Mouse (Mus musculus) embryo, embryonic 11 days (tissue): ENCODE measurements around the gene Zer1.

ENCODE experiments used
- DNase-seq: peaks from one replicate; pipeline ENCODE4 v3.0.0-alpha.2; 2015

Gene Zer1

DNA sequence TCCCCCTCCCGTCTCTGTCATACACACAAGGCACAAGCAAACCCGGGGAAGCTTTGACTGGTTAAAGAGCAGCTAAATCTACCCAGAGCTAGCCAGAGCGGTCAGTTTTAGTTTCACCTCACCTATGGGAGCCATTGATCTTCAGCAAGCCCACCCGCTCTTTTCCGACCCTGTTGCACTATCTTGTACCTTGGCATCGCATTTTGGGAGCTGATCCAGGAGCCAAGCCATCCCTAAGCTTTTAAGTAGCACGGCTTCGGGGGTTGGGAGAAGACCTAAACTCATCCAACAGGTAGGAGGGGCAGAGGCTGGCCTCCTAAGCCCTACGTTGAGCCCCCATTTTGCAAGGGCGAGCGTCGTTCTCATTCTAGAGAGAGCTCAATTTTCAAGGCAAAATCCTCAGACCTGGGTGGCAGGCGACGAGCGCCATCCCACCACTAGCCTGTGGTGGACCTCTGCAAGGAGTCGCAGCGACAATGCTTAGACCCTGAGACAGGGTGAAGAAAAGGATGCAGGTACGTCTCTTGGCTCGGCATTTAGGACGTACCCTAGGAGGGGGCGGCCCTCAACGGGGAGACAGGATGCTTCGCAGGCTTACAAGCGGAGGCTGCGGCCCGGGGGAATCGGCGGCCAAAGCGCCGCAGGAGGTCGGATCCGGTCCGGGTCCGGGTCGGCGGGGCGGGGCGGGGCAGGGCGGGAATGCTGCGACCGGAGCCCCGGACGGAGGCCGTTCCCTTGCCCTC, 485 bp downstream of the Zer1 start:
- DNase-seq: no peak

DNA sequence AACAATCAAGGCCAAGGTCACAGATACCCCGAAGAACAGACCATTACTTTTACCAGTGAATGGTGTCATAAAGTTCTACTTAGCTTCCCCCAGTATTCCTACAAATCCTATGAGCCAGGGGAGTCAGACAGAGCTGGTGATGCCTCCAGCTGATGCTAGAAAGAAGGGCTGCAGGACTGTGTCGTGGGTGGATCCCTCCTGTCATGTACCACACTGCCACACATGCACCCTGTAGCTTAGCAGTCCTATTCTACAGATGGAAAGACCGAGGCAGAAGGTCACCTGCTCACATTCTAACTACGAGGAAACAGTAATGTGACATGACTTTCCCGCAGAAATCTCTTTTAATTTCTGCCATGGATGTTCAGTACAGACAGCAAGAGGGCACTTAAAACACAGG, 1.6 kb downstream of the Zer1 start:
- DNase-seq: no peak

DNA sequence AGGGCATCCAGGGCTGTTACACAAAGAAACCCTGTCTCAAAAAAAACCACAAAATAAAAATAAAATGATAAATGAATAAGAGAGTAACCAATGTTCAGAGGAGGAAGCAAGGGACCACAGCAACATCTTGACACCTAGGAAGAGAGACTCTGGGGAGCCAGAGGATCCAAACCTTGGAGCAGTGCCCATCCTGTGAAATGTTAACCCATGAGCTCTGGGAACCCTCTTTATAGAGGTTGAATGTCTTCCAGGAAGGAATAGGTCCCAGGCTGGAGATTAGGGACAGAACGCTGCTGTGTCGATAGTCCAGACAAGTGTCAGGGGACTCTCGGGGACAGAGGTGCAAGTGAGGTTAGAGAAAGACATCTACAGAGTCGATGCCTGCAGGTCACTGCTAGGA, 4.1 kb downstream of the Zer1 start:
- no peak for DNase-seq

DNA sequence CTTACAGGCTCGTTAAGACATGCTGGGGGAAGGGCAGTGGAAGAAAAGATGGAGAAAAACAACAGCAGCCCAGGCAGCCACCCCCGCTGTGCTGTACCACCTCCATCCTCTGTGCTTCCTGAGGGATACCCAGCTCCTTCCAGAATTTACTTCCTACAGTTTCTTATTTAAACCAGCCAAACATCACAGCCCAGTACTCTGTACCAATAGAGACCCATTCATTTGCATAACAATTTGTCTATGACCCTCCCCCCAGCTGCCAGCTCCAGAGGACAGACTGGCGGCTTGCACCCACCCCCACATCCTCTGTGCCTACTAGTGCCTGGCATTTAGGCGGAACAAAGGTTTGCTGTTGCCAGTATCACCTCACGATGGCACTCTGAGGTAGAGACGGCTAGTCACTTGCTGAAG, 4.7 kb downstream of the Zer1 start:
- DNase-seq: no peak

DNA sequence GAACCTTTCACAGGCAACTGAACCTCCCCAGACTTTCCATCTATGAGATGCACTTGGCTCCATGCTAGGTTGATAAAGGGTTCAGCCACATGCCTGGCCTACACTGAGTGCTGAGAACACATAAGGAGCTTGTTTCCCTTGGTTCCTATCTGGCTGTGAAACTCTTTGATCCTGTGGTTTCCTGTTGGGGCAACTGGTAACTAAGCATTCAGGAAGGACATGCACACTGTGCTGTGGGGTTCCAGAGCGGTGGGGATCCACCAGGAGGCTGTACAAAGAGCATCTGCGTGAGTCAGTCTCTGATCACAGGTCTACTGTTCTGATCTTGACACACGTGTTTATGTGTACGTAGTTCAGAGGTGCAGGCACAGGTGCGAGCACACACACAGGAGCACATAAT, 11.8 kb downstream of the Zer1 start:
- no peak for DNase-seq

DNA sequence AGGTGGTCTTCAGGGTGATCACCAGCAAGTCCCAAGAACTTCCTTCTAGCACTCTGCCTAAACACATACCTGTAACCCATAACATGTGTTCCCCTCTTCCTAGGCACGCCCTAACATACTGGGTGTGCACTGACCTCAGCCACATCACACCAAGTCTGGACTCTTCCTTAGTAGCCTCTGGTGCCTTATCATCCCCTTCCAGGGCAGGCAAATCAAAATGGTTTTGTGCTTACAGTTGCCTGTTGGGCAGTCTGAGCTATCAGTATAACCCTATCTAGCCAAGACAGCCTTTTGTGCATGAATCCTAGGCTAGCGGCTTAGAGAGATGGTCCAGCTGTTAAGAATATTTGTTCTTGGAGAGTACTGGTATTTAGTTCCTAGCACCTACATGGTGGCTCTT, 12.9 kb downstream of the Zer1 start:
- DNase-seq: no peak

DNA sequence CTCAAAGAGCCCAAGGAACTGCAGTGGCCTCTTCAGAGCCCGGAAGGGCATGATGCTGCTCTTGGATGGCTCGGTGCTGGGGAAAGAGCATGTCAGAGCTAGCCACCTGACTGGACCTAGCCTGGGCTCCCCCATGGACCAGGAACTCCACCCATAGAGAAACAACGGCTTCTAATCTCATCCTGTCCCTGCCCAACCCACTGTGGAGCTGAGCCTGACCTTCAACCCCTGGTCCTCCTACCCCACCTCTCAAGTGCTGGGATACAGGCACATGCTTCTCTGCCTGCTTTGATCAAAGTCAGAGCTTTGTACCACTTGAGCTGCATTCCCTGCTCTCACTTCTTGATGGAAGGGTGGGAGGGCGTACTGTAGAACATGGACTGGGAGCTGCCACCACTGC, 16.1 kb downstream of the Zer1 start:
- no peak for DNase-seq

DNA sequence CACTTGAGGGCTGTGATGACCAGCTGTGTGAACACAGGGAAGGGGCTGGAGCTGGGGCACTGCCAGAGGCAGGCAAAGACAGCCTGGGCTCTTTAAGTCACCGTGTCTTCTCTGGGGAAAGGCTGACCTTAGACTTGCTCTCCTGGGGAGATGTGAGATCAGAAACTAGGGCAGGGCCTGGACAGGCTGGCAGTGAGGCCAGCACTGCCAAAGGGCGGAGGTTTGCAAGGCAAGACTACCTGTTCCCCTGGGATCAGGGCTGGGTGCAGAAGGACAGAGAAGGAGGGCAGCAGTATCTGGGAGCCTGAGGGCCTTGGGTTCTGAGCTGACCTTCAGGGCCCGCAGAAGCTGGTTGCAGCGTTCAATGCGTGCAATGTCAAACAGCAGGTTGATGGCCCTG, 16.7 kb downstream of the Zer1 start:
- DNase-seq: no peak

DNA sequence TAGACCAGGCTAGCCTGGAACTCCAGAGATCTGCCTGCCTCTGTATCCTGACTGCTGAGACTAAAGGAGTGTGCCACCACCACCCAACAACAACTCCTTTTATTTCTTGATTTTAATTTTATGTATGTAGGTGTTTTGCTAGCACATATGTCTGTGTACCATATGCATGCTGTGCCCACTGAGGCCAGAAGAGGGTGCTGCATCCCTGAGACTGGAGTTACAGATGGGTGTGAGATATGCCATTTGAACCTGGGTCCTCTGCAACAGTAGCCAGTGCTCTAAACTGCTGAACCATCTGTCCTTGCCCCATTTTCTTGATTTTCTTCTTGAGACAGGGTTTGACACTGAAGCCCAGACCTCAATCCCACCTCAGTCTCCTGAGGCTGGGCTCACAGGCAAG, 18.0 kb downstream of the Zer1 start:
- DNase-seq: peak; percentile 58

DNA sequence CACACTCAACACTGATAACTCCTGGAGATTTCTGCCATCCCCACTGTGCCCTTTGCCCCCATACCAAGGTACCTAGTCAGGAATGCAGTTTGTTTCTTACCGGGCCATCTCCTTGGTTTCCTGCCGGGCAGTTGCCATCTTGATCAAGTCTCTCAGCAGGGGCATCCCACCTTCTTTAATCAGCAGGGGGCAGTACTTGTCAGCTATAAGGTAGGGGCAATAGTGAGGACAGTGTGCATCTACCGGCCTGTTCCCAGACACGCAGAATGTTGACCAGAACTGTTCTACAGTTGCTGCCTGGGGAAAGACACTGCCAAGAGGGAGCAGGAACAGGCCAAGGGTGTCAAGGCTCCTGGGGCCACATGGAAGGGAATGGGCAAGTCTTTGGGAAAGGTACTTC, 24.2 kb downstream of the Zer1 start:
- DNase-seq: no peak

DNA sequence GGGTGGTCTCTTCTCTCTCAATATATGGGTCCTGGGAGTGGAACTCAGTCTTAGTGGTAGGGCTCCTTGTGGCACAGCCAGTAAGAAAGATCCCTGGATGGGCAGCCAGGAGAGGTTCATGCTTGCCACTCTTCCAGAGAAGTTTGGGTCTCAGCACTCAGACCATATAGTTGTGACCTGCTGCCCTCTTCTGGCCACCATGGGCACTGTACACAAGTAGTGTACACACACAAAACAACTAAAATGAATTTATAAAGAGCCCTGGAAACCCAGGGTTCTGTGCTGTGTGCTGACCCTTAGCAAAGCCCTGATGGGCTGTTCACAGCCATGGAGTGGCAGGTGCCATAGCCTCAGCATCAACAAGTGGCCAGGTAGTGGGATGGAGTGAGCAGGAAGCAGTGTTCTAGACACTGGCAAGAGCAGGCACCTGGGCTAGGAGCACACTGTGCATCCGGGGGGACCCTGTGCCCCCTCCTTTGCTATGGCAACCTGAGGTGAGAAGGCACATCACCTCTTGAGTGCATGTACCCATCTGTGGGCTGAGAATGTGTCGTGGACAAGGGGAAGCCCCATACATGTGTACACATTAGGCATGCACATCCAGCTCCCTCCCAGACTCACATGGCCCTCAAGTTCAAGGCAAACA, 28.4 kb downstream of the Zer1 start:
- peak; percentile 71 for DNase-seq

DNA sequence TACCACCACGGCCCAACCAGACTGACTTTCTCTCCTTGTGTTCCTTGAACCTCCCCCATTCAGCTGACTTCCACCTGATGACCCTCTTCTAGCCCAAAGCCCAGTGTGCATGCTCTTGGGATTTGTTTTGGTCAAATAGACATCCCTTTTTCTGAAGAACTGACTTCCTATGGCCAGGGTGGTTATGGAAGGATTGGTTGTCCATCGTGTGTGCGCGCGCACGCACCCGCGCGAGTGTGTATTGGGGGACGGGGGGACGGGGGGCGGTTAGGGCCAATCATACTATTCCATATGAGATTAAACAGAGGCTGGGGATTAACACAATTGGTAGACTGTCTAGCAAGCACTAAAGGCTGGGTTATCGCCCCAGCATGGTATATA, 30.2 kb downstream of the Zer1 start:
- peak; percentile 53 for DNase-seq

DNA sequence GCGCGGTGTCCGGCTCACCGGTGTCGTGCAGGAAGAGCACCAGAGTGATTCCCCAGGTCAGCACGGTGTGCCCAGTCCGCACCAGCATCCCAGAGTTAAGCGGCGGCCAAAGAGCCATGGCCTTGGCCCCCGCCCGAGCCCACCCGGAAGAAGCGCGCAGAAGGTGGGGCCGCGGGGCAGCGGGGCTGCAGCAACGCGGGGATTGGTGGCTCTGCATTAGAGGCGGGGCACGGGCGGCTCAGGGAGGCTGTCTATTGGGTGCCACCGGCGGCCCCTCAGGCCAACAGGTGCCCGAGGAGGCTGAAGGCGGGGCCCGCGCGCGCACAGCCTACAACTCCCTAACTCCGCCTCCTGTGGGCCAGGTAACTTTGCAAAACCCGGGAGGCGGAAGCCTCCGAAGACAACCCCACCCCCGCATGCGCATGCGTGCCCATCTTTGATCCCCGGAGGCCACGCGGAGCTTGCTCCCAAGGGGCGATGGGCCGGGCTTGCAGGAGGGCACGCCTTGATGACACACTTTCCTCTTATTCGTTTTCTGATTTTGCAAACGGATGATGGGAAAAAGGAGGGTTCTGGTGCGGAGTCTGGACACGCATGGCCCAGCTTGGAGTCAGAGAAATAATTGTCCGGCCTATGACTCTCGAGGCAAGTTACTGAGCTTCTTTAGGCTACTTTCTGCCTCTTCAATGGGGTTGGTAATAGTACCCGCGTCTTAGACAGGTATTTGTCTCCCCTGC, 30.7 kb downstream of the Zer1 start, which contains the start of gene Zdhhc12:
Zdhhc12 (minus strand) TSS at position 178 of the 737 bp plus-strand sequence.
- peak; percentile 97 for DNase-seq

DNA sequence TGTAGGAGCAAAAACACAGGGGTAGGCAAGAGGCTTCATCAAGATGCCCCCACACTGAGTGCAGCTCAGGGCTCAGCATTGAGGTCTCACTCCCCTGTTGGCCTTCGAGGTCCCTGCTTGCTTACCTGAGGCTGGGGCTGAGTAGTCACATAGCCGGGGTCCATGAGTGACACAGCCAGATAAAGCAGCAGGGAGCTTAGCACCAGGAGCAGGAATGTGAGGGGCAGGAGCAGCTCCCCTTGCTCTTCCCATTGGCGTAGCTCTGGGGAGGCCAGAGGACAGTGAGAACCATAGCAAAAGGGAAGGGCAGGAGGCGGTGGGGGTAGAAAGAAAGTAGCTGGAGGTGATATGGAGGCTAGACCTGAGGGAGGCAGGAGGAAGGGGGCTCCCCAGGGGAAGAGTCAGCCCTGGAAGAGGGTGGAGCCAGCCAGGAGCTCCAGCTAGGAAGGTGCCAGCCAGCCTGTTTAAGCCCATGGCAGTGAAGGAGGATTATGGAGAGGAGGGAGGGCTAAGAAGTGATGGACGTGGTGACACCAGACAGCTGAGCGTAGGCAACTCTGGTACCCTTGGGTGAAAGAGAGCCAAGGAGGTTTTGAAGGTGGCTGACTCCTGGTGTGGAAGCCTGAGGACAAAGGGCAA, 32.0 kb downstream of the Zer1 start:
- no peak for DNase-seq

DNA sequence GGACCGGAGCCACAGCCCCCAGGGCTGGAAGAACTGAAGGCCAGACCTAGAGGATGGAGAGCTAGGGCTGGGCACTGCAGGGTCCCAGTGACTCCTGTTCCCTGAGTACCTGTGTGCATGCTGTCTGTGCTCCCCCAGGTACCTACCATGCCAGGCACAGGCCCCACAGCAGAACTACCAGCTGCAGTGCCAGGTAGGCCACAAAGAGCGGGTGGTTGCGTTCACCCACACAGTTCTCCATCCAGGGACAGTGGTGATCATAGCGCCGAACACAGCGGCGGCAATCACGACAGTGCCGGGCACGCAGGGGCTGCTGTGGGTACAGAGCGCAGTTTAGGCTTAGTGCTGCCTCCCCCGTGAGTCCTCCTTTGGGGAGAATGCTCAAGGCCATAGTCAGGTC, 32.9 kb downstream of the Zer1 start:
- DNase-seq: no peak

DNA sequence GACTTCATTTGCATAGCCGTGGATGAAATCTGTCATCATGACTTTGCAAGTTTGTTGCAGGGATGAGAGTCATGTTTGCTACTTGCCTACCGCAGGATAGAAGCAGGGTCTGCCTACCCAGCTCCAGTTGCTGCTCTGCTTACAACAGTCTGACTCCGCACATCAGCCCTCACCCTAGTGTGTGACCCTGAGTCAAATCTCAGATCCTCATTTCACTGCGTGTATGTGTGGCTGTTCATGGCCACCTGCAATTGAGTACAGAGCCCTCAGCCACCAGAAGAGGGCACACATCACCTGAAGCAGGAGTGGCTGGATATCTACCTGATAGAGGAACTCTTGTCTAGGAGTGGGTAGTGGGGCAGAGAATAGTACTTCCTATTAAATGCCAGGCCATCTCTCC, 37.1 kb downstream of the Zer1 start:
- DNase-seq: no peak

DNA sequence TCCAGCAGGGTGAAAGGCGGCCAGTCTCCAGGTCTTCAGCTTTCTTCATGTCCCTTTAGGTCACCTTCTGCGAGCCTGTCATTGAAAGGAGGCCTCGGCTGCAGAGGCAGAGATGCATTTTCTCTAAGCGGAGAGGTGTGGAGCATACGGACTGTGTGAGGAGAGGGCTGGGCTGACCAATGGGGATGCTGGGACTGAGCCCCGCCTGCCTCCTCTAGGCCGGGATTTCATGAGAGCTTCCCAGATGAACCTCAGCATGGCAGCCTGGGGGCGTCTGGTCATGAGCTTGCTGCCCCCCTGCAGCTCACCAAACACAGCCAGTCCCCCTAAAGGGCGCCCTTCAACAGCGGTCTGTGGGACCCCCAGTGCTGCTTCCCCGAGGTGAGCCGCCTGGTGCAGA, 39.8 kb downstream of the Zer1 start:
- DNase-seq: peak; percentile 60

DNA sequence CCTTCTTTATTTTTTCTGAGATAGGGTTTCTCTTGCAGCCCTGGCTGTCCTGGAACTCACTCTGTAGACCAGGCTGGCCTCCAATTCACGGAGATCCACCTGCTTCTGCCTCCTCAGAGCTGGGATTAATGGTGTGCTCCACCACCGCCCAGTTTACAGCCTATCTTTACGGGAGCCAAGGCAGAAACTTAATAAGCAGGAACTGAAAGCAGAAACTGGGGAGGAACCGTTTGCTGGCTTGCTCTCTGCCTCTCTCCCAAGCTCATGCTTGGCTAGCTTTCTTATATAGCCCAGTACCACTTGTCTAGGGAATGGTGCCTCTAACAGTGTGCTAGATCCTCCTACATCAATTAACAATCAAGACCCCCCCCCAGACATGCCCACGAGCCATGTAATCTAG, 40.3 kb downstream of the Zer1 start:
- no peak for DNase-seq

DNA sequence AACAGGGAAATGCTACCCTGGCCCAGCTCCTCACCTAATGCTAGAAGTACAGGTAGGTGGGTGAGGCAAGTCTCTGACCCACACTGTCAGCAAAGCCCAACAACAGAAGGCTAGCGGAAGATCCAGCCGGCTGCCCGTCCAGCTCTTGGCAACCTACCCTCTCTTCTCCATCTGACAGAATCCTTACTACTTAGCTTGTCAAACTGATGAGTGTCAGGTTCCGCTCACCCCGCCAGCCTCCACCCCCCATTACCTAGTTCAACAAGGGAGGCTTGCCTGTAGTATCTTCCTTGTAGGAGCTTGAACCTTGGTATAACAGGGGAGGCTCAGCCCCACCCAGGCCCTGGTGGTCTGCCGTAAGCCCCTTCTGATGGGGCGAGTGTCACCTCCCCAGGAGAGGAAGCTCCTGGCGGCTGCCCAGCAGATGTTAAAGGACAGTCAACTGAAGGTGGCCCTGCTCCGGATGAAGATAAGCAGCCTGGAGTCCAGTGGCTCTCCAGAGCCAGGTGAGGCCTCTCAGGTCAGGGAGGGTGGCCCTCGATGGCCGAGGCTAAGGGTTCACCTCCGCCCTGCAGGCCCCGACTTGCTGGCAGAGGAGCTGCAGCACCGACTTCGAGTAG, 44.1 kb downstream of the Zer1 start:
- DNase-seq: no peak

DNA sequence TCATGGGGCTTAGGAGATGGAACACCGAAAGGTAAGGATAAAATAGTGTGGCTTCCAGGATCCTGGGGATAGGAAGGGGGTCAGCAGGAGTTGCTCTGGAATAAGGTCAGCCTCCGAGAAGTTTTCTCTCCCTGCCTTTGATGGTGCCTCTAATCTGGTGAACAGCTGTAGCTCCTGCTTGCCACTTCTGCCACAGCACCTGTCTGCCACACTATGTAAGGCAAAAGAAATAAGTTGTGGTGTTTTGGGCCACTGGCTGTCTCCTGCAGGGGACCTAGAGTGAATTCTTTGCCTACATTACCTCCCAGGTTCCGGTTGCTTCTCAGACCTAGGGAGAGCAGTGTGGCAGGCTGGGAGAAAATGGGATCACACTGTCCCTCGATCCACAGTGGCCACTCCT, 45.6 kb downstream of the Zer1 start:
- DNase-seq: no peak

DNA sequence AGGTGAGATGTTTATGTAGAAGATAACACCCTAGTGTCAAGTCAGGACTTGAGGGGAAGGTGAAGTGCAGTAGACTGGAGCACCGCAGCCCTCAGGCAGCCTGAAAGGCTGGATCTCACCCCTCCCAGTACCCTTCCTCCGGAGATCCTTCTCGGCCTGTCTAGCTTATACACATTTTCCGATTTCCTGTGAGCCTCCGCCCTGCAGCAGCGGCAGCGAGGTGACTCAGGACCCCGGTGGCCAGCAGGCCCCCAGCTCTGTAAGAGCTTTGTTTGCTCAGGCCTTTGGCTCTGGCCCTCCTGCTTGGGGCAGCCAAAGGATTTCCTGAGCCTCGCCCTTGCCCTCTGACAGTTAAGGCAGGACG, 46.1 kb downstream of the Zer1 start:
- peak; percentile 36 for DNase-seq

DNA sequence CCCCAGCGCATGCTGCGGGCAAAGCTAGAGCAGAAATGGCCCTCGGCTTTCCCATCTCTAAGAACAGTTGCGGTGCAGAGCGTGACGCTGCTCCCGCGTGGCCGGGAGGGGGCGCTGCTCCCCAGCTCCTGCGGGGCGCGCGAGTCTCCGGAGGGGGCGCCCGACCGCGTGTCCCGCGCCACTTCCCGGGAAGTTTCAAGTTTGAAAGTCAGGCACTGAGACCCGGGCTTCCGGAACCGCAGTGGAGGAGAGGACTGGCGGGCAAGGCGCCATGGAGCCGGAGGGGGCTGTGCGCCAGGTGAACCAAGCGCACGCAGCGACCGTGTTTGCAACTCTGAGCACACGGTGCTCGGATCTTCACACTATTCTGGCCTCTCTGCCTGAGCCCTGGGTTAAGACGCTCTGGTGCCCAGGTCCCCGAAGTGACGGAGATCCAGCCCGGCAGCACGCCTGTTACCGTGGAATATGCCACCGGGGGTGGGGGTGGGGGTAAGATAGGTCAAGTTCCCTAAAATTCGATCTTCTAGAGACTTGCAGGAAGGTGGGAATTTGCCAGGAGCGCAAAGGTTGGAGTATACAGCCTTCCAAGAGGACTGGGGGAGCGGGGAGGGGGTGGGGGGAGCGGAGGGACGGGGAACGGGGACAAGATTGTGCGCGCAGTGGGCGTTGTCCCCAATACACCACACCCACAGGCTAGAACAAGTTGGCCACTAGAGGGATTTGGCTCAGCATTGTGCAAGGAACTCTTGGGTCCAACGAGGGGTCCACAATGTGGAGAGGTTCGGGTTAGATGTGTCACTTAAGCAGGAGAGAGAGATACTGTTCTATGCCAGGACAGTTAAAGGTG, 46.7 kb downstream of the Zer1 start, which contains the start of gene Pkn3:
Pkn3 (plus strand) TSS at position 183 of the 847 bp plus-strand sequence.
- DNase-seq: peak; percentile 92
